Mouse (Mus musculus) intestine, embryonic 14.5 days (tissue): Measurements from ENCODE around the gene Vmn2r-ps130. TPM values are rescaled to one million over a fixed set of nuclear protein-coding genes. Genes with fewer than 3 reads are reported as not detected.
"Not testable (repeated sequence)": the region's sequence is repeated elsewhere in the genome, so short reads cannot be mapped to it uniquely, and the experiment has no call there.

ENCODE experiments used
- ATAC-seq: fragments of 200-750 bp; cut with Nextera tagmentation; replicated peaks from 2 replicates; pipeline ENCODE4 v1.8.0; 2017; ENCODE audit warnings: low read depth, moderate number of reproducible peaks, moderate TSS enrichment, moderate library complexity; ENCODE audit not compliant: low FRiP score, low TSS enrichment
- DNase-seq: peaks from one replicate; pipeline ENCODE4 v3.0.0-alpha.2; 2018; ENCODE audit warnings: low spot score
- H3K27ac ChIP-seq: fragments of 300-500 bp; sonication (generic); 2 replicates; pipeline ENCODE4 v1.5.1; 2014; ENCODE audit warnings: low read depth, mild to moderate bottlenecking, control low read depth
- H3K27me3 ChIP-seq: fragments of 300-500 bp; sonication (generic); replicated peaks from 2 replicates; pipeline ENCODE4 v1.6.1; 2014; ENCODE audit warnings: low read length, control low read depth; ENCODE audit not compliant: control insufficient read depth, insufficient read depth
- H3K36me3 ChIP-seq: fragments of 300-500 bp; sonication (generic); 2 replicates; pipeline ENCODE4 v1.6.1; 2014; ENCODE audit warnings: low read length, control low read depth; ENCODE audit not compliant: control insufficient read depth, insufficient read depth
- H3K4me1 ChIP-seq: fragments of 300-500 bp; sonication (generic); replicated peaks from 2 replicates; pipeline ENCODE4 v1.6.1; 2014; ENCODE audit warnings: low read length, control low read depth, mixed read lengths; ENCODE audit not compliant: control insufficient read depth, insufficient read depth
- H3K4me2 ChIP-seq: fragments of 300-500 bp; sonication (generic); 2 replicates; pipeline ENCODE4 v1.6.1; 2014; ENCODE audit warnings: low read length
- H3K4me3 ChIP-seq: fragments of 300-500 bp; sonication (generic); 2 replicates; pipeline ENCODE4 v1.5.1; 2014; ENCODE audit warnings: low read depth, low read length, control low read depth, mixed read lengths
- H3K9ac ChIP-seq: fragments of 300-500 bp; sonication (generic); 2 replicates; pipeline ENCODE4 v1.6.1; 2014; ENCODE audit warnings: mild to moderate bottlenecking, low read length
- H3K9me3 ChIP-seq: fragments of 300-500 bp; sonication (generic); 2 replicates; pipeline ENCODE4 v1.6.1; 2016; ENCODE audit warnings: low read length, control low read depth; ENCODE audit not compliant: control insufficient read depth
- WGBS: fragments of 180-500 bp; shearing (Covaris S2); extraction: QIAGEN DNeasy Blood & Tissue Kit; methylation state at CpG from one replicate; pipeline ENCODE4 v1.1.7; 2014; 5-methylcytosine and 5-hydroxymethylcytosine counted together
- polyA plus RNA-seq: library from polyadenylated mRNA; unstranded; fragments of >200 nt; fragmentation: Nextera tagmentation; extraction: Ambion mirVana; gene quantifications from 2 replicates; pipeline ENCODE4 v1.2.1, GENCODE M21; 2014

Vmn2r-ps130 gene
- not detected in 2 replicates for polyA plus RNA-seq

DNA sequence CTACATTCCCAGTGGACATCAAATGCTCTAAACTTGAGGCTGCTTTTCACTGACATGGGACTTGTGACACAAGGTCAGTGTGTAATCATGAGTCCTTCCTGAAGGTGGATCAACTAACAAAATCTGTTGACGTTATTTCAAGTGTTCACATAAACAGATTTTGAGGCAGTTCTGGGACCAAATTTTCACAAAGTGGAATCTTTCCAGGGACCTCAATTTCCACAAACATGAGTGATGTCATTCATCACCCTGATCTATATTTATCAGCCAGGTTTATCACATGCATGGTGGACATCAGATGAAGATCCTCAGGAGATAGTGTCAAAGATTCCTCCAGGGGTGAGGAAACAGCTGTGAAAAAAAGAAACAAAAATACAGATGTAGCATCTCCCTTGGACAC lies at the start of gene Vmn2r-ps130:
Vmn2r-ps130 (plus strand) TSS at position 301 of the 400 bp plus-strand sequence.
- not testable (repeated sequence) for ATAC-seq, H3K27ac ChIP-seq, H3K9me3 ChIP-seq, H3K4me1 ChIP-seq, H3K4me3 ChIP-seq, H3K9ac ChIP-seq, H3K27me3 ChIP-seq, H3K4me2 ChIP-seq, H3K36me3 ChIP-seq, DNase-seq
- no CpG with 5 or more reads among the region's 1 CpGs for WGBS

Other genes with a start within 250 kb of the Vmn2r-ps130 start
- gene Zfp945, start 194.0 kb upstream of the Vmn2r-ps130 start, polyA plus RNA-seq = 22.7 and 23.6 TPM in 2 replicates
- not detected in 2 replicates for gene Vmn2r113, start 118.2 kb upstream of the Vmn2r-ps130 start, polyA plus RNA-seq
- 12.8 and 13.3 TPM in 2 replicates for gene Zfp40, start 132.1 kb downstream of the Vmn2r-ps130 start, polyA plus RNA-seq